Mouse (Mus musculus): ENCODE measurements around the gene Pakap. TPM values are rescaled to one million over a fixed set of nuclear protein-coding genes. Genes with fewer than 3 reads are reported as not detected.

The Pakap gene
- polyA plus RNA-seq, 1 experiment: 14.7 TPM

DNA sequence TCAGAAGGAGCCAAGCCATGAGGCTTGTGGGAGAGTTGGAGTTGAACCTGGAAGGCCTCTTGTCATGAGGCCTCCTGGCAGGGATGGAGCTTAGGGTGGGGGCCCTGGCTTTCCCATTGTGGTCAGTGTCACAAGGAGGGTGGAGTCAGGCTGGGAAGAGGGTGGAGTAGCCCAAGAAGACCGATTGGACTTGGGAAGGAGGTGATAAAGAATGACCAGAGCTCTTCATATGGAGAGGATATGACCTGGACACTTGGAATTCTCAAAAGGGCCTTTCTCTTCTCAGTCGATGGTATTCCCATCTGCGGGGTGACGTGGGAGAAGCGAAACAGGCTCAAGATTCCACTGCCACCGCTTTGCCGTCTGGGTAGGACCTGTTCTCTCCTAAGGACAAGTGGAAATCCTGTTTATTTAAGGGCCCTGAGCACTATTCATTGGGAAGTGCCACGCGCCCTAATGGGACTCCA lies 111.0 kb downstream of the Pakap start:
- no peak overlapping the region for H3K27ac ChIP-seq (ENCODE audit: insufficient read depth, low read length)
- H3K4me3 ChIP-seq (ENCODE audit: insufficient read depth, low read length): no peak overlapping the region
- H3K4me1 ChIP-seq (ENCODE audit: control insufficient read depth, insufficient read depth, low read length): peaks cover 4% of the 10 kb centered on the region
- TF ChIP-seq CTCF (IDR thresholded peaks at IDR 0.05; ENCODE audit: borderline replicate concordance, insufficient read depth, low read length): no peak
- no peak for TF ChIP-seq POLR2A (IDR thresholded peaks at IDR 0.05; ENCODE audit: low read depth, low read length)

DNA sequence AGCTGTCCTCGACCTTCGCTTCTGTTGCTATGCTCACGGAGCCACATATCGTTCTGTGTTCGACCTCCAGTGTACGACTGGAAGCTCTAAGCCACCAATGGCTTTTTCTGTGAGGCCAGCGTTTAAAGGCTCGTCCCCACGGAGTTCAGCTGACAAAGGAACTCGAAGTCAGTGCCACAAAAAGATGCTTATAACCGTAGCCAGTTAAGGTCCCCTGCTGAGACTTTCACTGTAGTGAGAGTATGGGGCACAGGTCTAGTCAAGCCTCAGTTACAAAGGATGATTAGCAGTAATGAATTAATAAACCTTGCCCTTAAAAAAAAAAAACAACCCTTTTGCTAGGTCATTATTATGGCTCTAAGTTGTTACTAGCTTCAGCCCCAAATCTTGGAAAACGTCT lies 112.2 kb downstream of the Pakap start:
- Histone ChIP-seq H3K4me1 (ENCODE audit: control insufficient read depth, insufficient read depth, low read length) (no peaks in the 10 kb centered on the region; the same call in 1 of the 2 replicates), H3K27ac (ENCODE audit: insufficient read depth, low read length) (no peak overlapping the region), H3K4me3 (ENCODE audit: insufficient read depth, low read length) (no peak overlapping the region)
- TF ChIP-seq CTCF (IDR thresholded peaks at IDR 0.05; ENCODE audit: borderline replicate concordance, insufficient read depth, low read length): no peak
- TF ChIP-seq POLR2A (IDR thresholded peaks at IDR 0.05; ENCODE audit: low read depth, low read length): no peak

DNA sequence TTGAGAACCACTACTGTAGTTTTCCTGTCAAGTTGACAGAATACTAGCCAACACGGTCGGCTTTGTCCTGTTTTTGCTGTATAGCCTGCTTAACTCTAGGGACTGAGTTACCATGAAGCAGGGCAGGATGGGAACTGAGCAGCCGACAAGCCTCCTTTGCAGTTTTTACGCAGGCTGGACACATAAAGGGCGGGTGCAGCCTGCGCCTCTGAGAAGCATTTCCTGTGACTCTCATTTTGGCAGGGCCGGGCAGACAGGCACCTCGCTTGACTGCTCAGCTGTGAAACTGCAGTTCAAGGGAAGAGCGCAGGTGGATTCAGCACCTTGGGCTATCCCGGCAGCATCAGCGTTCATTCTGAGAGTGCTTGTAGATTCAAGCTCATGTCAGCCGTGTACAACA lies 113.5 kb downstream of the Pakap start:
- no peak overlapping the region for H3K27ac ChIP-seq (ENCODE audit: insufficient read depth, low read length)
- no peaks in the 10 kb centered on the region; the same call in 1 of the 2 replicates for H3K4me1 ChIP-seq (ENCODE audit: control insufficient read depth, insufficient read depth, low read length)
- no peak overlapping the region for H3K4me3 ChIP-seq (ENCODE audit: insufficient read depth, low read length)
- no peak for TF ChIP-seq POLR2A (IDR thresholded peaks at IDR 0.05; ENCODE audit: low read depth, low read length)
- no peak for TF ChIP-seq CTCF (IDR thresholded peaks at IDR 0.05; ENCODE audit: borderline replicate concordance, insufficient read depth, low read length)

DNA sequence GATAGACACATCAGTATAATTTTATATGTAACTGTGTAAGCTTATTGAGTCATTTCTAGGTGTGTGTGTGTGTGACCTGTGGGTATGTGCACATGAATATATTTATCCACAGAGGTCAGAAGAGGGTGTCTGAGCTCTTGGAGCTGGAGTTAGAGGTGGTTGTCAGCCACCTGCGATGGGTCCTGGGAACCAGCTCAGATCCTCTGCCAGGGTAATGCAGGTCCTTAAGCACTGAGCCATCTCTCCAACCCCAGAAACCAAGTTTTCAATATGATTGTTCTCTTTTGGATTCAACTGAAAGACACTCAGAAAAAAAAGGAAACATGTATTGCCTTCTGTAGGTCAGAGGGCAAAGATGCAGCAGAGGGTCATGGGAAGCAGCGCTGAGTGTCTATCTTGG lies 114.4 kb downstream of the Pakap start:
- no peak for TF ChIP-seq POLR2A (IDR thresholded peaks at IDR 0.05; ENCODE audit: low read depth, low read length)
- H3K4me1 ChIP-seq (ENCODE audit: control insufficient read depth, insufficient read depth, low read length): no peaks in the 10 kb centered on the region; the same call in 1 of the 2 replicates
- H3K27ac ChIP-seq (ENCODE audit: insufficient read depth, low read length): no peak overlapping the region

DNA sequence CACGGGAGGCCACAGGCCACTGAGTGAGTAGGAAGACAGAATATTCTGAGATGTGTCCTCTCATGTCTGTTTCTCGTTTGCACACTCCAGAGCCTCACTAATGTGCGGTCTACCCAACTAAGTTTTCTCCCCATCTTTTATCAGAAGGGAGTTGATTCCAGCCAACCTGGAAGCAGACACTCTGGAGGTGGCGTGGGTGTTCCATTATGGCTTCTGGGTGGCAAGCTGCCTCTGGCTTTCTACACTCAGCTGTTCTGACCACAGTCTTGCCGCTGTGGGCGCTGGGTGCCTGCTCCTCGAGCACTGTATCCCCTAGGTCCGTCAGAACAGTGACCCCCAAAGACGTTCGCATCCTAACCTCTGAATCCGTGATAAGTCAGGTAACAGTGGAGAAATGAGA lies 115.0 kb downstream of the Pakap start:
- TF ChIP-seq CTCF (IDR thresholded peaks at IDR 0.05; ENCODE audit: borderline replicate concordance, insufficient read depth, low read length) (no peak), POLR2A (IDR thresholded peaks at IDR 0.05; ENCODE audit: low read depth, low read length) (no peak)
- no peak overlapping the region for H3K27ac ChIP-seq (ENCODE audit: insufficient read depth, low read length)
- no peaks in the 10 kb centered on the region; the same call in 1 of the 2 replicates for H3K4me1 ChIP-seq (ENCODE audit: control insufficient read depth, insufficient read depth, low read length)
- no peak overlapping the region for H3K4me3 ChIP-seq (ENCODE audit: insufficient read depth, low read length)

More for the DNA sequence above, 114.4 kb downstream of the Pakap start:
- H3K4me3 ChIP-seq (ENCODE audit: insufficient read depth, low read length): no peak overlapping the region

DNA sequence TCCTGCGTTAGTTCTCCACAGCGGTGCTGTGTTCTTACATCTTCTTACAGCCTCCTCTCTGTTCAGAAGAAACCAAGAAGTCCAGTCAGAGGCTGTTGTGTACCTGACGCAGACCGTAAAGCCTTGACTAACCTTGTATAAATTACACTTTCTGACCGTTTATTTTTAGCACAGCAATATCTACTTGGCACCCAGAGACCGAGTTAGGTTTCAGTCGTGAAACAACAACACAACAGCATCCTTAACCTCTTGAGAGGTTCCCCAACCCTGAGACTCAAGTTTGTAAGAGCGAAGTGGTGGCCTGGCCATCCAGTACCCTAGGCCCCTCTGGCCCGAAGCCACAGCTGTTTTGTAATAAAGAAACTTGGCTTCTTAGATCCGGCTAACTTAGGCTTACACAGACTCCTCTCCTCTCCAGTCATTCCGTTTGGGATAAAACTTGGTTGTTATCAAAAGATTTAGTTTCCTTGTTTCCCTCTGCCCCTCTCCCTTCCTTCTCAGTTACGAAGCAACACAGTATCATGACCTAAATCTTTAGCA lies 116.8 kb downstream of the Pakap start:
- Histone ChIP-seq H3K27ac (ENCODE audit: insufficient read depth, low read length) (no peak overlapping the region), H3K4me3 (ENCODE audit: insufficient read depth, low read length) (no peak overlapping the region), H3K4me1 (ENCODE audit: control insufficient read depth, insufficient read depth, low read length) (no peaks in the 10 kb centered on the region; the same call in 1 of the 2 replicates)
- no peak for TF ChIP-seq CTCF (IDR thresholded peaks at IDR 0.05; ENCODE audit: borderline replicate concordance, insufficient read depth, low read length)
- TF ChIP-seq POLR2A (IDR thresholded peaks at IDR 0.05; ENCODE audit: low read depth, low read length): no peak

DNA sequence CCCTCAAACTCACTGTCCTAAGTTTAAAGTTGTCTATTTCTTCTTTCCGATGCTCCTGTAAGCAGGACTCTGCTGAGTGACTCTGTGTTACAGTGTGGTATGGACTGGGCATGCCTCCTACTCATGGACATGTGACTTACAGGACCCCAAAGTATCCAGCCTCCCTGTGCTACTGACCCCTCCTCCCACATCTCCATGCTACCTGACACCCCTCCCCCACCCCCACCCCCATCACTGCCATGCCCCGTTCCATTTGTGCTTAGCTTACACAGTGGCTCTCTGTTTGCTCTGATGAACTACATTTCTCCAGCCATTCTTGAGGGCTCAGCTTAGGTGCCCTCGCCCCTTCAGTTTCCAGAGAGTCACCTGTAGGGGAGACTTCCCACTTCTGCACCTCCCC lies 118.8 kb downstream of the Pakap start:
- H3K4me1 ChIP-seq (ENCODE audit: control insufficient read depth, insufficient read depth, low read length): no peaks in the 10 kb centered on the region
- no peak overlapping the region for H3K4me3 ChIP-seq (ENCODE audit: insufficient read depth, low read length)
- no peak for TF ChIP-seq POLR2A (IDR thresholded peaks at IDR 0.05; ENCODE audit: low read depth, low read length)
- TF ChIP-seq CTCF (IDR thresholded peaks at IDR 0.05; ENCODE audit: borderline replicate concordance, insufficient read depth, low read length): no peak
- no peak overlapping the region for H3K27ac ChIP-seq (ENCODE audit: insufficient read depth, low read length)

DNA sequence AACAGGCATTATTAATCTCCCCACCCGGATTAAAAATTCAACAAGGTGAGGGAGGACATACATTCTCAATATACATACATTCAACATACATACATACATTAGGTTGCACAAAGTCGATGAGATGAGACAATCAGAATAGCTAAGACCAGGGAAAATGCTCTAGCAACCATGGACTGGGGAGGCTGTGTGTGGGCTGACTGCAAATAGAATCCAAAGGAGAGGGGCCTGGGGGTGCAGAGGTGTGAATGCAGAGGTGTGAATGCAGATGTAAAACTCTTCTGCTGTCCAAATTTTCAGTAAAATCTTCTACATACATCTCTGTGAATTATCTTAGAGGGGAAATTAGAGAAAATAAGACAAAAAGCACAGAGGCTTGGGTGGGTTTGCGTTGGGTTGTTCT lies 119.6 kb downstream of the Pakap start:
- TF ChIP-seq CTCF (IDR thresholded peaks at IDR 0.05; ENCODE audit: borderline replicate concordance, insufficient read depth, low read length): no peak
- no peak for TF ChIP-seq POLR2A (IDR thresholded peaks at IDR 0.05; ENCODE audit: low read depth, low read length)
- H3K27ac ChIP-seq (ENCODE audit: insufficient read depth, low read length): no peak overlapping the region

DNA sequence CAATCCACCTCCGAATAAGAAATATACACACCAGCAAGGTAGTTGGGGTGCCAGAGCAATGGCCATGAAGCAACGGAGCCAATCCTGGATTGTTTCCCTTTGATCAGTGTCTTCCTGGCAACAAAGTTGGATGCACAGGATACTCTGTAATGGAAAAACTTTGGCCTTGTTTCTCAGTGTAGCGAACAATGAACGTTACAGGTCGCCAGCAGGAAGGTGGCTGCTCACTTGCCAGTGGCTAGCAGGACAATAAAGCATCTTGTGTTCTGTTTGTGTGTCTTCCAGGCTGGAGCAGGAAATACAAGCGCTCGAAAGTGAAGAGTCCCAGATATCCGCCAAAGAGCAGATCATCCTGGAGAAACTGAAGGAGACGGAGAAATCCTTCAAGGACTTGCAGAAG lies 120.2 kb downstream of the Pakap start:
- H3K4me1 ChIP-seq (ENCODE audit: control insufficient read depth, insufficient read depth, low read length): no peaks in the 10 kb centered on the region
- TF ChIP-seq CTCF (IDR thresholded peaks at IDR 0.05; ENCODE audit: borderline replicate concordance, insufficient read depth, low read length) (no peak), POLR2A (IDR thresholded peaks at IDR 0.05; ENCODE audit: low read depth, low read length) (no peak)
- no peak overlapping the region for H3K27ac ChIP-seq (ENCODE audit: insufficient read depth, low read length)

More for the DNA sequence above, 119.6 kb downstream of the Pakap start:
- Histone ChIP-seq H3K4me3 (ENCODE audit: insufficient read depth, low read length) (no peak overlapping the region), H3K4me1 (ENCODE audit: control insufficient read depth, insufficient read depth, low read length) (no peaks in the 10 kb centered on the region)

DNA sequence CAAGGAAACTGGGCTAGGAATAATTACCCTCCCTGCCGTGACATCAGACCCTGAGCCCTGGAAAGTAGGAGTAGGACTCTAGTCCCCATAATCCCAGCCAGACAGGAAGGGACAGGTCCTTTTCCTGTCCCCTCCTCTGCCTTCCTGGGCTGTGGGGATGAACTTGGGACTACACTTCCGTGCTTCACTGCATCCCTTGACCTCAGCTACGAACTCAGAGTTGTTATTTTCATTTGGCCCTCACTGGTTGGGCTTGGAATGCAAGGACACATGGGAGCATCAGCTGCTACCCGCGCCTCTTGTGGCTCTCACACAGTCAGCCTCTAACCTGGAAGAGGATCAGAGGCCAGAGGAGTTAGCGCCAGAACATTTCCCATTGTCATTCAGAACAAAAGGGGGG lies 122.0 kb downstream of the Pakap start:
- TF ChIP-seq POLR2A (IDR thresholded peaks at IDR 0.05; ENCODE audit: low read depth, low read length) (no peak), CTCF (IDR thresholded peaks at IDR 0.05; ENCODE audit: borderline replicate concordance, insufficient read depth, low read length) (no peak)
- Histone ChIP-seq H3K4me3 (ENCODE audit: insufficient read depth, low read length) (no peak overlapping the region), H3K4me1 (ENCODE audit: control insufficient read depth, insufficient read depth, low read length) (no peaks in the 10 kb centered on the region), H3K27ac (ENCODE audit: insufficient read depth, low read length) (no peak overlapping the region)

More for the DNA sequence above, 120.2 kb downstream of the Pakap start:
- no peak overlapping the region for H3K4me3 ChIP-seq (ENCODE audit: insufficient read depth, low read length)
